Mouse (Mus musculus): ENCODE results near the gene Mitf.
A peak's percentile ranks its signal among the peaks of the same experiment; 100 is the strongest.

Gene Mitf

DNA sequence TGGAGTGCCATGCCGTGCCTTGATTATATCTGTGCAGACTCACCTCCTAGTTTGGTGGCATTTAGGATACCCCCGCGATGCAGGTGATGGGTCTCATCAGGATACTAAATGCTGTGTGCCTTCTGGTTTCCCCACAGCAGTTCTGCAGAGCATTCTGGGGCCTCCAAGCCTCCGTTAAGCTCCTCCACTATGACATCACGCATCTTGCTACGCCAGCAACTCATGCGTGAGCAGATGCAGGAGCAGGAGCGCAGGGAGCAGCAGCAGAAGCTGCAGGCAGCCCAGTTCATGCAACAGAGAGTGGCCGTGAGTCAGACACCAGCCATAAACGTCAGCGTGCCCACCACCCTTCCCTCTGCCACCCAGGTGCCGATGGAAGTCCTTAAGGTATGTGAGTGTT, 134.1 kb downstream of the Mitf start:
- DNase-seq (ENCODE audit: low read depth, low spot score), result no peak

- DNase-seq (ENCODE audit: low read depth, low spot score), result no peak
Observed at GRCm38 (mm10) chr6:97950033-97950881, 143.4 kb downstream of the Mitf start.

- no peak for DNase-seq (ENCODE audit: low read depth, low spot score)
Observed at GRCm38 (mm10) chr6:97950882-97951245, 144.0 kb downstream of the Mitf start.

DNA sequence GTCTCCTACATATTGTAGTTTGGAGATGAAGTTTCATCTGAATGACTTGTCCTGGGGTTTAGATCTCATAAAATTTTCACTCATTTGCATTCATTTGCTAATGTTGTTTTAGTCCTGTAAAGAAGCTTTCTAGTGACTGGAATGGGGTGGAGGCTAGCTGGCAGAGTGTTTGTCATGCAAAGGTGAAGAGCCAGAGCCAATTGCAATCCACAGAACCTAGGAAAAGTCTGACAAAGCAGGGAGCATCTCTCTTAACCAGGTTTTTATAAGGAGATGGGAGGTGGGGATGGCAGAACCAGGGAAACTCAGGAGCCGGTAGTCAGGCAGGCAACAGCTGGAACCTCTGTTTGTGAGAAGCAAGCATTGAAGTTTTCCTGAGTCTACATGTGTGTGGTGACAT, 144.9 kb downstream of the Mitf start:
- DNase-seq (ENCODE audit: low read depth, low spot score), result no peak

- DNase-seq (ENCODE audit: low read depth, low spot score), result peak; percentile 83
Observed at GRCm38 (mm10) chr6:97952845-97953244, 146.0 kb downstream of the Mitf start.

GRCm38 (mm10) chr6:97956121-97956520, 149.3 kb downstream of the Mitf start:
- DNase-seq (ENCODE audit: low read depth, low spot score), result no peak

DNA sequence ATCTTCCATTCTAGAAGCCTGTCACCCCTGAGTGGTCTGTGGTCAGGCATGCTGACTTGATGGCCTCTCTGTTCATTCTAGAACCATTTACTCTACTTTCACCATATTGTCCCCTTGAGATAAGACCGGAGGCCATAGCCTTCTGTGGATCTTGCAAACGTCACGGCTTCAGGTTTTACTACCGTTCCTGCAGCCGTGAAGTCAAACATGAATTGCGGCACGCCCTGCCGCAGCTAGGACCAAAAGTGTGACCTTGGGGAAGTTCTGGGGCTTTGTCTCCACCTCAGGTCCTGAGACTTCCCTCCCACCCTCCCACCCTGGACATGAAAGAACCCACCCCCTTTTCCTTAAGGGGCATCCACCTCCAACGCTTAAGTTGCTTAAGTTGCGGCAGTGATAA, 149.8 kb downstream of the Mitf start:
- no peak for DNase-seq (ENCODE audit: low read depth, low spot score)

GRCm38 (mm10) chr6:97958276-97958675, 151.4 kb downstream of the Mitf start:
- no peak for DNase-seq (ENCODE audit: low read depth, low spot score)

DNA sequence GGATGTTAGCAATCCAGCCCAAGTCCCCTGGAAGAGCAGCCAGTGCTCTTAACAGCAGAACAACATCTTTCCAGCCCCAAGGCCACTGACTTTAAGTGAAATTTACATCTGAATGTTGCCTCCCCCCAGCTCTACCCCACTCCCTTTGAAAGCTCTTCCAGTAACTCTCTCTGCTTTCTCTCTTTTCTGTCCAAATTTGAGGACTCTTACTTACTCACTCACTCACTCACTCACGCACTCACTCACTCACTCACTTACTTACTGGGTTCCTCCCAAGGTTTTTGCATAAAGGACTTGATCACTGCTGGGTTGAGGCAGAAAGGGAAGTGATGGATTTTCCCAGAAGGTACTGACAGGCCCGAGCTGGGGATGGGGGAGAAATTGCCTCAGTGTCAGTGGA, 154.9 kb downstream of the Mitf start:
- no peak for DNase-seq (ENCODE audit: low read depth, low spot score)

DNA sequence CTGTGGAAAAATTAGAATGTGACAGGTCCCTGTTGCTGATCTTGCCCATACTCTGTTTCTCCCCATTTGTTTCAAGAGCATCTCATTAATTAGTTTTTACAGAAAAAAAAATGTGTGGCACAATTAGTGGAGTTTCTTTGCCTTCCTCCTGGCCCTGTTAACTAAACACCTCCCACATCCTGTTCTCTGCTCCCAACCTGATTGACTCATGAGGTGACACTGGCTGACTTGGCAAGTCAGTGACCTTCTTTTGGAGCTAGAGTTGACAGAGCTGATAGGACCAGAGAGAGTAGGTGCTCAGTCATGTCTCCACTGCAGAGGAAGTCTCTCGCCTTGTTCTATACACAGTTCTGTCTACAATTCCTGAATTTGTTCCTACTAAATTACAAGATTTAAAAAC, 155.5 kb downstream of the Mitf start:
- DNase-seq (ENCODE audit: low read depth, low spot score), result peak; percentile 26

DNA sequence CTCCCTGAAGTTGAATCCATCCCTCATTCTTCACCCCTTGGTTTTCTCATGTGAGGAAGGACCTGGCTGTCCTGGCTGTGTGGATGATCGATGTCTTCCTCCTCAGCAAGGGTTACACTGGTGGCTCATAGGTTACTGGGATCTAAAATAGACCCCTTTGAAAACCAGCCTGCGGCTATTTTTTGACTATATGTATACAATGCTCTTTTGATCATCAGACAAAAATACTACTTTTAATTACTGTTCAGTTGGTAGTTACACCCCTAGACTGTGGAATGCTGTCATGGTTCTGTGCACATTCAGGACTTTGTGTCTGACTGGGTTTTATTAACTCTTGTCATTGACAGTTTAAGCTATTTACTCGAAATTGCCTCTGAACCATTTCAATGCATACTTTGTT, 157.9 kb downstream of the Mitf start:
- DNase-seq (ENCODE audit: low read depth, low spot score), result no peak

GRCm38 (mm10) chr6:97981668-97982067, 174.8 kb downstream of the Mitf start:
- peak; percentile 62 for DNase-seq (ENCODE audit: low read depth, low spot score)

DNA sequence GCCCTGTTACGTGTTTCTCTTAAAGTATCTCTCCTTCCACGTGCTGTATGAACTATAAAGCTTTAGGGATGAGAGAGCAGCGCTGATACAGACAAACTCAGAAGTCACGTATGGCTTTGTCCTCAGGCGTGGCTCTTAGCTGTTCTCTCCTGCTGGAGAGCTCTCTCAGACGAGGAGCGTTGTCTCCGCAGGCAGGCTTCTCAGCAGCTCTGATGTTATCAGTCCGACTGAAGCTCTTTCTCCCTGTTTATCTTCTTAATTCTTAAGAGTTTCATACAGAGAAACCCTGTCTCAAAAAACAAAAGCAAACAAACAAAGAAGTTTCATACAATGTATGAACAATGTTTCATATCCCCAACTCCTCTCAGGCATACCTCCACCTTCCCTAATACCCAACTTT, 178.8 kb downstream of the Mitf start:
- DNase-seq (ENCODE audit: low read depth, low spot score), result no peak

GRCm38 (mm10) chr6:97986417-97986816, 179.6 kb downstream of the Mitf start:
- no peak for DNase-seq (ENCODE audit: low read depth, low spot score)

- peak; percentile 56 for DNase-seq (ENCODE audit: low read depth, low spot score)
Observed at GRCm38 (mm10) chr6:97993507-97993906, 186.7 kb downstream of the Mitf start.

DNA sequence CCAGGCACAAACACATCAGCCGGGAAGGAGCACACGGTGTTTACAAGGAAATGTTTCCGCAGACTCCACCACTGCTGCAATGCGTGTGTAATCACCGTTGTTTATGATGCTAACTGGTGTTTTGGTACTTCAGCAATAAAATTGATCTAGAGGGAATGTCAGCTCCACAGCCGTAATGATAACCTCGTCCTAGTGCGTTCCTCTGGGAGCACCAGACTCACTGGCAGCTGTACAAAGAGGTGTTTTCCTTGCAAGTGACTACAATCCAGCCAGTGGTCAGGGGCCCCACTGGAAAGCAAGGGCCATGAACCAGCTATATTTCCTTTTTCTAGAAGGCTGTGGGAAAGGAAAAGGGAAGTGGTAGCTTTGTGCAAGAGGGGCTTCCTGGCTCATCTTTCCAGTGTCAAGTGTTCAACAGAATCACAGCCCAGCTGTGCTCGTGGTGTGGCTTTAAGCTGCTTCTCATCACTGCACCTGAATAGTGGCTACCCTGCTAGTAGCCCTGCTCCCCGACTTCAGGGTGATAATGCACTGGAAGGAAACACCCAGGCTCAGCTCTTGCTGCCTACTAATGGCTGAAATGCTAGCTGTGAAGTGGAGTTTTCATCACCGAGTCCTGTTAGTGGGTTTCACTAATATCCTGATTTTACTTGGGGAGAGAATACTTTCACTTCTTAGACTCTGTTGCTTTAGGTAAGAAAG, 188.9 kb downstream of the Mitf start:
- DNase-seq (ENCODE audit: low read depth, low spot score), result no peak

- DNase-seq (ENCODE audit: low read depth, low spot score), result no peak
Observed at GRCm38 (mm10) chr6:98001551-98001950, 194.7 kb downstream of the Mitf start.

DNA sequence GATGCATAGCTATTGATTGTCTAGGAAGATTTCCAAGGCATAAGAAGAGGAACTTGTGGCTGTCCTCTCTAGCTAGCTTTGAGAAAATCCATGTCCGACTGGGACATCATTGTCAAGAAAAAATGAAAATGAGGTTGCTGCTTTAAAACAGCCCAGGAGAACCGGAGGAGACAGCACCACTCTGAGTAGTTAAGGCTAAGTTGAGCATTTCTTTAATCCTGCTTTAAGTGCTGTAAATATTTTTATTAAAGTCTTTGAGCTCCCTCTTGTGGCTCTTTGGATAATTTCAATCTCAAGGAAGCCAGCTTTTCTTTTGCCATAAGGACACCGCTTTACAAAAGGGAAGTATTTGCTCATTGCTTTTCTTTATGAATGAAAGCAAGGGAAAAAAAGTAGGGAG, 196.3 kb downstream of the Mitf start:
- peak; percentile 82 for DNase-seq (ENCODE audit: low read depth, low spot score)

DNA sequence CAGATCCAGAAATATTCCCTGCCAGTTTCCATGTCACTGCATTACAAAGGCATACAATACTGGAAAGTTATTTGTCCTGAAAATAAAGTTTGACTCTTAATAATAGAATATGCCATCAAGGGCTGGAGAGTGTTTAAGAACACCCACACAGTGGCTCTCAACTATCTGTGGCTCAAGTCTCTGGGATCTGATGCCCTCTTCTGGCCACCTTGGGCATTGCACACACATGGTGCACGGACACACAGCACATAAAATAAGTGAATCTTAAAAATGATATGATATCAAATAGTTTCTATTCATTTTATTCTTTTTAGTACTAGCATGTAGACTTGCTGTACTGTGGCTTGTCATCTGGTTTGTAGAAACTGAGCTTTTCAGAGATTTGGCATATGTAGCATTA, 198.7 kb downstream of the Mitf start:
- DNase-seq (ENCODE audit: low read depth, low spot score), result peak; percentile 32

DNA sequence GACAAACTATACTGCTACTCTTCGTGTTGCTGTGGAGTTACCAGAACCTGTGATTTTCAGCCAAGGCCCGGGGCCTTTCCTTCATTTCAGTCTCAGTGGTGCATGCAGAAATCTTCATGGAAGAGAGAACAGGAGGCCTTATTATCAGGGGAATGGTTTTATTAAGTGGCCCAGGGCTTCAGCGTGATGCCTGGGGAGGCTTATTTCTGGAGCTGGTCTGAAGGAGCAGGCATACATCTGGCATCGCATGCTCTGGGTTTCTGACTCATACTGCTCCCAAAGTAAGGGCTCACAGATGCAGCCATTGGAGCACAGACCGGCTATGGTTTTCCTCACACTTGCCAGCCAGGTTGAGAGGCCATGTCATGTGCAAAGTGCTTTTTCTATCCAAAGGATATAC, 208.2 kb downstream of the Mitf start:
- DNase-seq (ENCODE audit: low read depth, low spot score), result peak; percentile 28

GRCm38 (mm10) chr6:98015819-98016218, 209.0 kb downstream of the Mitf start:
- DNase-seq (ENCODE audit: low read depth, low spot score), result no peak

DNA sequence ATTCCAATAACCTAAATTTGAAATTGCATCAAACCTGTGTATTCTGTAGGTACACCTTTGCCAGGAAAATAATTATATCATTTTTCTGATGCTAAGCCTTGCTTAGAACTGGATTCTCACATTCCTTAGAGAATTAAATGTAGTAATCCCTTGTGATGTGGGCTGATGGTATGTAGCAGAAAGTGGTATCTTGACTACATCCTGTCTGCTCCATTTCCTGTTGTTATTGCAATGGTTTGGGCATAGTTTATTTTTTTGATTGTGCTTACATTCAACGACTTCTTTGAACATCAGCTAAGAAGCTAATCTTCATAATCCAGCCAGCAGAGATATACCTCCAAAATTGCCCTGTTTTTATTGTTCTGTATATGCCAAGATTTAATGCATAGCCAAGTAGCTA, 217.0 kb downstream of the Mitf start:
- no peak for DNase-seq (ENCODE audit: low read depth, low spot score)

GRCm38 (mm10) chr6:98038513-98038912, 231.7 kb downstream of the Mitf start:
- DNase-seq (ENCODE audit: low read depth, low spot score), result no peak
